Mouse (Mus musculus): ENCODE measurements around the gene Zdhhc4.

Zdhhc4 gene

DNA sequence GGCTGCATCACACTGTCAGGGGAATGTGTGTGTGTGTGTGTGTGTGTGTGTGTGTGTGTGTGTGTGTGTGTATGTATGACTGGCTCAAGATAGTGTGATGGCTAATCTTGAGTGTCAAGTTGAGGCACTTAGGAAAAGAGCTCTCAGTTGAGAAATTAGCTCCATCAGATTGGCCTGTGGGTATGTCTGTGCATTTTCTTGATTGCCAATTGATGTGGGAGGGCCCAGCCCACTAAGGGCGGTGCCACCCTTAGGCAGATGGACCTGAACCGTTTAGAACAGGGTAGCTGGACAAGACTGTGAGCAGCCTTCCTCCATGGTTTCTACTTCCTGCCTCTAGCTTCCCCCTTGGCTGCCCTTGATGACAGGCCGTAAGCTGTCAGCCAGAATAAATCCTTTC lies 56.9 kb downstream of the Zdhhc4 start:
- no peak for DNase-seq

DNA sequence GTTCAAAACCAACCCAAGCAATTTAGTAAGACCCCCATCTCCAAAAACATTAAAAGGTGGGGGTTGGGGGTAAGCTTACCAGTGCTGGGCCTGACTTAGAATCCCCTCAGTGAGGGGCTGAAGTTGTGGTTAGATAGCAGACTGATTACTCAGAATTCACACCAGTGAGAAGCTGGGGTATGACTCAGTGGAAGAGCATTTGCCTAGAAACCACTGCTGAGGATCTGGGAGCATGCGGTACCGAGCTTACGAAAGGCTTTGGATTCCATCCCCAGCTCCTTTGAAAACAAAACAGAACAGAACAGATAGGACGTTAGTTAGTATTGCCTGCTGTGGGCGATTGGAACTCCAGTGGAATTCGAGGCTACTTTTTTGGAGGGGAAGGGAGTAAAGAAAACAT lies 57.4 kb downstream of the Zdhhc4 start:
- no peak for DNase-seq

DNA sequence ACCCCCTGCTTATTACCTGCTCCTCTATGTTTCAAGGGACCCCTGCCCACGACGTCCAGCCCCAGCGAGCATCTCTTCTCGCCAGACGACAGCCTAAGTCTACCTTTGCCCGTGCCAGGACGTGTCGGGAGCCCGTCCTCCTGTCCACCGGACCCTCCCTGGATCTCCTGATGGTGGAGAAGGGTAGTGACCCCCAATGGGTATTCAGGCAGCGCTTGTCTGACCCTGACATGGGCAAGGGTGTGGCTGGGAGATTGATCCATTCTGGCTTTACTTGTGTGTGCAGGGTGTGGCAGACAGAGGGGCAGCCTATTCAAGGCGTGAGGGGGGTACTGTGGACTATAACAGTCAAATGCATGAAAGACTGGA lies 58.9 kb downstream of the Zdhhc4 start:
- no peak for DNase-seq

DNA sequence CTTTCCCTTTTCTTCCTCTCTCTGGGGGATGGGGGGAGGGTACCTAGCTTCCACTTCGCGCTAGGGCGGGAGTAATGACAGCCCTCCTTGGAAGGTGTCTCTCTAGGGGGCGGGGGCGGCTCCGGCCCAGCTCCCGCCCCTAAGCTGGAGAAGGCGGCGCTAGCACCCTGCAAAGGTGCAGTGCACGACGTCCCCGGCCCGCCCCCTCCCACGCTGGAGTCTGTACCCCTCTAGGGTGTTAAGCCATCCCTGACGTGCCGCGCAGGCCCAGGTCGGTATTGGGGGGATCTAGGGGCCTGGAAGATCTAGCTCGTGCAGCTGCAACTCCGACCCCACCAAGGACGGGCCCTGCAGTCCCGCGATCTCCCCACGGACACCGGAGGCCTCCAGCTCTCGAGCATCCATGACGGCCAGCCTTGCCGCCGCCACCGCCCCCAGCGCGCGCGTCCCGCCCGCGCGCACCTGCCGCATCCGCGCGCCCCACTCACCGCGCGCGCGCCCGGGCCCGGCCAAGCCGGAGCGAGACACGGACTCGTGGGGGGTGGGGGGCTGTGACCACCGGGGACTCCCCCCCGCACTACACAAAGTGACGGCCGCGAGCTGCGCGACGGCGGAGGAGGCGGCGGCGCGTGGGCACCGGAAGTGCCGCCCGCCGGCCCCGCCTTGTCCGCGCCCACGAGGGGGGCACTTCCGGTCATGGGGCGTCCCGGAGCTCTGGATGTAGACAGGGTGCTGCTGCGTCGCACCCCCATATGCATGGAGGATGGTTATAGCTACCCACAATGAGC lies 59.5 kb downstream of the Zdhhc4 start, which contains the start of gene Zfp316:
TSS of gene Zfp316 (minus strand) at position 660 of the 788 bp plus-strand sequence.
- peak; percentile 63 to 67 for DNase-seq

DNA sequence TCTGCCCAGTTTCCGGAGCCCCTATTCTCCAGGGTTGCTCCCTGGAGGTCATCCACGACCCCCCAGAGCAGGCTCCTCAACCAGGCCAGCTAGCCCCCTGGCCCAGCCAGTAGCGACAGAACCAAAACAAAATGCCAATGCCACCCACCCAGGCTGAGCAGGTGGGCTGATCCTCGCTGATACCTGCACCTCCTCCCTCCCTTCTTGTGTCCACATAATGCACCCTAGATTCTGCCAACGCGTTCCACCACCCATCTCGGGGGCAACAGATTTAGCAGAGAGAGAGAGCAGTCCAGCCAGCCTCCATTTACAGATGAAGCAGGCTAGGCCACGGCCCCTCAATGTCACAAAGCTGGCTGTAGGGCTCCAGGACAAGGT lies 60.1 kb downstream of the Zdhhc4 start:
- DNase-seq, result no peak

DNA sequence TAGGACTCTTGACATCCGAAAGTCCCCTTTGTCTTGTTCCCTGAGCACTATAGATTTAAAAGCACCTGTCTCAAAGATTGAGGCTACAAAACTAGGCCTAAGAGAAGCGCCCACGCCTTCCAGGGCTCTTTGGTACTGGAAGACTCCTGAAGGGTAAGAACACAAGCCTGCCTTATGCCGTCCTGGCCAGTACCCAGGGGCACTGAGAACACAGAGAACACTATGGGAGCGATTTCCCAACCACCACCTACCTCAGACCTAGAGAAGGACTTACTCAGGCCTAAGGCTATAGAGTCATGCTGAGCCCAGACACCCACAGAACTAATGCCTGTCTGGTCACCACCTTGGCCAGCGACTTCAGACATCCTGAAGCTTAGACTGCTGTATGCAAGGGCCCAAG lies 62.3 kb downstream of the Zdhhc4 start:
- no peak for DNase-seq

All from B cell, adult 2 months (primary cell).